Mouse (Mus musculus): ENCODE measurements around the gene Ahdc1.

Gene Ahdc1

GRCm38 (mm10) chr4:133106691-133107090 is 95.6 kb downstream of the Ahdc1 start:
- DNase-seq, result no peak

GRCm38 (mm10) chr4:133107788-133108281 is 96.8 kb downstream of the Ahdc1 start:
- DNase-seq, result no peak

- DNase-seq, result no peak
Measured at GRCm38 (mm10) chr4:133108481-133109334, 97.6 kb downstream of the Ahdc1 start.

- no peak for DNase-seq
Measured at GRCm38 (mm10) chr4:133109335-133109801, 98.3 kb downstream of the Ahdc1 start.

DNA sequence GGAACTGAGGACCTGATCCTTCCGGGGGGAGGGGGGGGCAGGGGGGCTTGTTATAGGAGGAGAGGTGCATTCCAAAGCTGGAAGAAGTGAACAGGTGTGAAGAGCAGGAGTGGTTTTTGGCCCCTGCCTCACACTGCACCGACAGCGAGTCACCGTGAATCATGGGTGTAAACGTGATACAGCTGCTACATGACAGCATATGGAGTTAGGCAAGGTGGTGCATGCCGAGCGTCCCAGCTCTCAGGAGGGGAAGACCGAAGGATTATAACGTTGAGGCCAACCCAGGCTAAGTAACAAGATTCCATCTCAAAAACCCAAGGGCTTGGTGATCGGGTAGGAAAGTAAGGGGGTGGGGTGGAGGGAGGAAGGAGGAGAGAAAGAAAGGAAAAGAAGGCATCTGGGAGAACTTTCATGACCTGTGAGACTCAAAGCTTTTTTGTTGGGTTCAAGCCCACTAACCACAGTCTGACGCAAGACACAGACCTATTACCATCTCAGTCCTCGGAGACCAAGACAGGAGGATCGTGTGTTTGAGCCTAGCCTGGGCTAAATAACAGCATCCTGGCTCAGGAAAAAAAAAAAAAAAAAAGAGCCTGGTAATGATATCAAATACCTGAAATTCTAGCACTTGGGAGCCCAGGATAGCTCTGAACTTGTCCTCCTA is 101.2 kb downstream of the Ahdc1 start:
- DNase-seq, result no peak

- no peak for DNase-seq
Measured at GRCm38 (mm10) chr4:133113351-133113882, 102.4 kb downstream of the Ahdc1 start.

GRCm38 (mm10) chr4:133114762-133115161 is 103.7 kb downstream of the Ahdc1 start:
- no peak for DNase-seq

DNA sequence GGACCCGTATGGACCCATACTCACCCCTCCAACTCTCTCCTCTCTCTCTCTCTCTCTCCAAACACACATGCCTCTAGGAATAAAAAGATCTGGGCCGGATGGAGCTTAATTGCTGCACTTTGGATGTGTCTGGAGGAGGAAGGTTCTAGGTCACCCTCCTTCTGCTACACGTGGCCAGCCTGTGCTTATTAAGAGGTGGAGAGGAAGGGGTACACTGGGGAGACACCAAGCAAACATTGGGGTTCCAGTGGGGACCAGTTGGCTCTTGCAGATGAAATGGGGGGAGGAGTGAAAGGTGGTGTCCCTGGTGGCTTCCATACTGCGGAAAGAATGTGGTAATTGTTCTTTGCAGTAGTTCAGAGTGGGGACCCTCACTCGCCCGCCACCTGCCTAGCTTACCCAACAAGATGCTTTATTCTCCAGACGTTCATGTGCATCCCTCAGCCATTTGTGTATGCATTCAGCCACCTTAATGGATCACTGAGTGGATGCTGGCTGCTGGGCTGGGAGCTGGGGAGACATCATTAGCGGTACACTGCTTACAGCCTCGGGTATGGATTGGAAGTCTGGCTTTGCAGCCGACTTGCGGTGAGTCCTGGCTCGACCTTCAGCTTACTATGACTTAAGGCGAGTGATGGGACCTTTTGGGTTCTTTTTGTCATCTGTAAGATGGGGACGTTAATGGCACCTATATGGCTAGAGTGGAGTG is 104.8 kb downstream of the Ahdc1 start:
- DNase-seq, result no peak

GRCm38 (mm10) chr4:133116756-133117470 is 105.9 kb downstream of the Ahdc1 start:
- peak; percentile 56 for DNase-seq

- DNase-seq, result peak; percentile 87
Measured at GRCm38 (mm10) chr4:133117556-133118411, 106.7 kb downstream of the Ahdc1 start.

GRCm38 (mm10) chr4:133118775-133119375 is 107.8 kb downstream of the Ahdc1 start:
- no peak for DNase-seq

- DNase-seq, result no peak
Measured at GRCm38 (mm10) chr4:133119579-133119978, 108.5 kb downstream of the Ahdc1 start.

DNA sequence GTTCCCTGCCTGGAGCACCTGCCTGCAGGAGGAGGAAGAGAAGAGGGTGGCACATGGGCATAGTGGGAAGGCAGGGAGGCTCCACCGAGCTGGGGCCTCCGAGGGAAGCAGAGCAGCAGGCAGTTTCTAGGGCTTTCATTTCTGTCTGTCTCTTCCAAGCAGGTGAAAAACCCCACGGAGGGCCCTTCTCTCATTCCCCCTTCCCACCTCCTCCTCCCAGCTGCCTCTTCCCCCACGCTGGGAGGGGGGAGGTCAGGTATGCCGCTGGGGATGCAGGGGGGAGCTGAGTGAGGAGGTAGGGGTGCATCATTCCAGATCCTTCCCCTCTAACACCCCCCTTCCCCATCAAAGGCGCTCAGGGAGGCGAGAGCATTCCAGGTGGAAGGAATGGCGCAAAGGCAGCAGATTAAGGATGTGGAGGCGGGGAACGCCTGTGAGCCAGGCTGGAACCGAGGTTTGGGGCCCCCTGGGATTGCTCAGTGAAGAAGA is 109.8 kb downstream of the Ahdc1 start:
- DNase-seq, result no peak

DNA sequence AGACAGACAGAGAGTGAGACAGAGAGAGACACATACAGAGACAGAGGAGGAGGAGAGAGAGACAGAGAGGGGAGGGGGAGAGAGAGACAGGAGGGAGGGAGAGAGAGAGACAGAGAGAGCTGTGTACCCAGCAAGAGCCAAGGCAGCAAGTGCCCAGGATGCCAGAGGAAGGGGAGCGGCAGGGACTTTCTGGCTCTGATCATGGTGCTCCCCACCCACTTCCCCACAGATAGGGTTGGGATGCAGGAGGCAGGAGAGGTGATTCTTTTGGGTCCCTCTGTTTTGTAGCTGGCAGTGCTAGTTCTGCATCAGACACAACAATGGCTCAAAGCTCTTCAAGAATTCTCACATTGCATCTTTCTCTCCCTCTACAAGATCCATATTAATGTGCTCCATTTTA is 110.4 kb downstream of the Ahdc1 start:
- DNase-seq, result no peak

DNA sequence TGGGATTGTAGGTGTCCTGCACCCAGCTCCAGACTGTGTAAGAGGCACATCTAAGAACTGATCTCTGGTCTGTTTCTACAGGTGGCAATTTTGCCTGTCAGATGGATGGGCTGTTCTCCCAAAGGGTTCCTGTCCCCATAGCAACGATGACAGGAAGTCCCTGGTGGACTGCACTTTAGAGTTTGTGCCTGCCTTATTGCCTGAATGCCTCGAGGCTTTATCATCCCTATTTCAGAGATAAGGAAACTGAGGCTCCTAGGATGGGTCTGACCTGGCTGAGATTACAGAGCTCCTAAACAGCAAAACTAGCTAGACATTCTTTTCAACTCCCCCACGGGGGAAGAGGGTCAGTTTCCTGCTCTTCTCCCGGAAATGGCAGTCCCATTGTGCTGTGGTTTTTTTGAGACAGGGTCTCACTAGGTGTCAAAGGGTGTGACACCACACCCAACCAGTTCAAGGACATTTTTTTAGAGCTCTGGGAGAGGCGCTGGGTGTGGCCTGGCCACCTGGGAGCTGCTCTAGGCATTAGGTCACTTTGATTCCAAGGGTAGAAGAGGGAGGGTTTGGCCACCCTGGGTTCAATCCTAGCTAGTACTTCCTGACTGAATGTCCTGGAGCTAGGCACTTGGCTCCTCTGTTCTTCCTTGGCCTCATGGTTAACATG is 111.0 kb downstream of the Ahdc1 start:
- DNase-seq, result peak; percentile 36

DNA sequence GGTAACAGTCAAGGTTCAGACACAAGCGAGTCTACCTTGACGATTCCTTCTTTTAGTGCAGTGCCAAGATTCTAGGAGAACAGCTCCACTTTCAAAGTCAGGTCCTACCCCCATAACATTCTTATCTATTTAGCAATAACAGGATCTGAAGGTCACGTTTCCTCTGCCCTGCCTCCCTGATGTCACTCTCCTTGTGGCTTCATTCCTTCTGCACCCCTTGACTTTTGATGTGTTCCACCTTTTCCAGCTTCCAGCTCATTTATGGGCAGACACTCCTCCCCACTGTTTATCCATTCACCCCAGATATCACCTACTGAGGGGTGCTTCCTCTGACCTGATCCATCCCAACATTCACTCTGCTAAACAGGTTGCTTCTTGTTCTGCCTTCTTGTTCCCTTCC is 116.0 kb downstream of the Ahdc1 start:
- no peak for DNase-seq
